ENCODE assay signal across 27 mouse cellular contexts in genomic region chr3:51200894-51201293, GRCm38 (mm10). TPM values are rescaled to one million over a fixed set of nuclear protein-coding genes. Genes with fewer than 3 reads are reported as not detected.
DNase-seq lines count a peak whose midpoint lies in the region; ATAC-seq lines count a peak whose summit lies in the region.
"Had no signal": no experiment of that assay in that cellular context is flagged by ENCODE, and none has a peak within 500 bp of the region (broad histone marks: within the 10 kb centered on the region; RNA-seq: fewer than 3 reads in every experiment).

No protein-coding gene starts in this region.

- no peak overlapping the region for H3K4me2 ChIP-seq in liver, embryonic 13.5 days
- no peak overlapping the region for H3K4me2 ChIP-seq in liver, embryonic 11.5 days
- H3K4me2 ChIP-seq in intestine, embryonic 16.5 days (ENCODE audit: low read depth, low read length): no peak overlapping the region
- no peak overlapping the region for H3K4me2 ChIP-seq in stomach, embryonic 14.5 days (replicated peaks; ENCODE audit: low read depth, low read length)
- H3K4me2 ChIP-seq in hindbrain, embryonic 12.5 days (replicated peaks): no peak overlapping the region
- H3K4me2 ChIP-seq: forebrain, embryonic 13.5 days; heart, embryonic 11.5 days; hindbrain, embryonic 14.5 days; limb, embryonic 12.5 days; midbrain, embryonic 12.5 days; neural tube, embryonic 12.5 days had no signal

- intact Hi-C loops in gastrocnemius, postnatal 36 days (cut with DNase I): no loop called here

- 71% methylated on average over 7 of the region's 7 CpGs for WGBS in liver, embryonic 13.5 days (ENCODE audit: insufficient replicate concordance)
- 75% methylated on average over 7 of the region's 7 CpGs for WGBS in liver, embryonic 11.5 days
- WGBS in intestine, embryonic 16.5 days: 61% methylated on average over 7 of the region's 7 CpGs
- 77% methylated on average over 7 of the region's 7 CpGs for WGBS in stomach, embryonic 14.5 days
- 94% methylated on average over 7 of the region's 7 CpGs for WGBS in hindbrain, embryonic 12.5 days

- 0 out of 2 replicates have a peak, but pooled peaks have one; percentile 36 for ATAC-seq in liver, embryonic 13.5 days (ENCODE audit: low read depth)
- ATAC-seq in liver, embryonic 11.5 days (replicated peaks; ENCODE audit: low FRiP score): no peak
- peak; percentile 78 for ATAC-seq in intestine, embryonic 16.5 days
- ATAC-seq in stomach, embryonic 14.5 days (ENCODE audit: insufficient number of reproducible peaks, insufficient read depth, low FRiP score, low read depth): peak; percentile 39; the same call in 1 of the 2 replicates
- ATAC-seq in hindbrain, embryonic 12.5 days (ENCODE audit: low FRiP score): no peak
- ATAC-seq: CD4-positive, CD25-positive, alpha-beta regulatory T cell, adult 4 months; forebrain, embryonic 13.5 days; lung, postnatal 0 days had no signal

- H3K4me3 ChIP-seq in liver, embryonic 13.5 days (replicated peaks): no peak overlapping the region
- no peak overlapping the region for H3K4me3 ChIP-seq in liver, embryonic 11.5 days (ENCODE audit: low read depth, low read length)
- no peak overlapping the region for H3K4me3 ChIP-seq in intestine, embryonic 16.5 days (ENCODE audit: low read length)
- no peak overlapping the region for H3K4me3 ChIP-seq in stomach, embryonic 14.5 days (ENCODE audit: low read depth, low read length)
- no peak overlapping the region for H3K4me3 ChIP-seq in hindbrain, embryonic 12.5 days
- H3K4me3 ChIP-seq: forebrain, embryonic 13.5 days; limb, embryonic 12.5 days; megakaryocyte, embryonic 14.5 days; midbrain, embryonic 12.5 days; myocyte; neural tube, embryonic 12.5 days had no signal

- H3K4me1 ChIP-seq in liver, embryonic 13.5 days (replicated peaks): peaks cover 5% of the 10 kb centered on the region; the same call in 1 of the 2 replicates
- no peaks in the 10 kb centered on the region for H3K4me1 ChIP-seq in liver, embryonic 11.5 days (replicated peaks; ENCODE audit: control insufficient read depth, insufficient read depth, low read length)
- no peaks in the 10 kb centered on the region; the same call in 1 of the 2 replicates for H3K4me1 ChIP-seq in intestine, embryonic 16.5 days (ENCODE audit: control insufficient read depth, insufficient read depth, low read length)
- H3K4me1 ChIP-seq in stomach, embryonic 14.5 days (ENCODE audit: control insufficient read depth, insufficient read depth, low read length): no peaks in the 10 kb centered on the region
- H3K4me1 ChIP-seq in hindbrain, embryonic 12.5 days: peaks cover 2% of the 10 kb centered on the region; the same call in 1 of the 2 replicates
- H3K4me1 ChIP-seq: midbrain, embryonic 12.5 days; neural tube, embryonic 12.5 days had no signal

- H3K27me3 ChIP-seq in liver, embryonic 13.5 days: 0 out of 2 replicates have a peak, but pooled peaks cover 11% of the 10 kb centered on the region
- H3K27me3 ChIP-seq in liver, embryonic 11.5 days (replicated peaks; ENCODE audit: control insufficient read depth, insufficient read depth, low read length): no peaks in the 10 kb centered on the region
- no peaks in the 10 kb centered on the region for H3K27me3 ChIP-seq in intestine, embryonic 16.5 days (replicated peaks; ENCODE audit: control insufficient read depth, insufficient read depth, low read length)
- H3K27me3 ChIP-seq in stomach, embryonic 14.5 days (ENCODE audit: control insufficient read depth, insufficient read depth, low read length): no peaks in the 10 kb centered on the region
- H3K27me3 ChIP-seq in hindbrain, embryonic 12.5 days: no peaks in the 10 kb centered on the region
- H3K27me3 ChIP-seq: forebrain, embryonic 13.5 days; limb, embryonic 12.5 days; midbrain, embryonic 12.5 days; neural tube, embryonic 12.5 days had no signal

- H3K27ac ChIP-seq in liver, embryonic 13.5 days: no peak overlapping the region
- no peak overlapping the region for H3K27ac ChIP-seq in liver, embryonic 11.5 days (ENCODE audit: low read depth, low read length)
- no peak overlapping the region for H3K27ac ChIP-seq in intestine, embryonic 16.5 days (ENCODE audit: low read length)
- no peak overlapping the region for H3K27ac ChIP-seq in stomach, embryonic 14.5 days (ENCODE audit: low read length)
- H3K27ac ChIP-seq in hindbrain, embryonic 12.5 days: no peak overlapping the region
- H3K27ac ChIP-seq: forebrain, embryonic 13.5 days; hindbrain, embryonic 14.5 days; limb, embryonic 12.5 days; midbrain, embryonic 12.5 days; neural tube, embryonic 12.5 days had no signal

- DNase-seq in liver, embryonic 13.5 days: no peak
- DNase-seq in liver, embryonic 11.5 days (ENCODE audit: low spot score): no peak
- DNase-seq in gastrocnemius, postnatal 36 days: no peak
- DNase-seq in adrenal gland, adult 8-10 months: no peak
- DNase-seq: adrenal gland, postnatal 36 days; cerebellum, adult 2 months; cerebellum, postnatal 14 days; gastrocnemius, postnatal 14 days; heart, adult 11 months; heart, postnatal 36 days; right cerebral cortex, adult 18-20 months; right cerebral cortex, postnatal 4 days; thymus, adult 18-20 months; thymus, postnatal 25 days had no signal

- H3K9ac ChIP-seq in liver, embryonic 13.5 days: no peak overlapping the region
- no peak overlapping the region for H3K9ac ChIP-seq in liver, embryonic 11.5 days (ENCODE audit: low read depth, low read length)
- no peak overlapping the region for H3K9ac ChIP-seq in intestine, embryonic 16.5 days (ENCODE audit: low read depth, low read length)
- no peak overlapping the region for H3K9ac ChIP-seq in stomach, embryonic 14.5 days (replicated peaks; ENCODE audit: low read depth, low read length)
- no peak overlapping the region for H3K9ac ChIP-seq in hindbrain, embryonic 12.5 days
- H3K9ac ChIP-seq: forebrain, embryonic 13.5 days; hindbrain, embryonic 14.5 days; limb, embryonic 12.5 days; midbrain, embryonic 12.5 days; neural tube, embryonic 12.5 days had no signal

- H3K36me3 ChIP-seq in liver, embryonic 13.5 days: no peaks in the 10 kb centered on the region
- H3K36me3 ChIP-seq in liver, embryonic 11.5 days (ENCODE audit: control insufficient read depth, insufficient read depth, low read length): no peaks in the 10 kb centered on the region
- H3K36me3 ChIP-seq in intestine, embryonic 16.5 days (ENCODE audit: control insufficient read depth, insufficient read depth, low read length): no peaks in the 10 kb centered on the region
- H3K36me3 ChIP-seq in stomach, embryonic 14.5 days (ENCODE audit: control insufficient read depth, insufficient read depth, low read length): no peaks in the 10 kb centered on the region
- H3K36me3 ChIP-seq in hindbrain, embryonic 12.5 days: no peaks in the 10 kb centered on the region
- H3K36me3 ChIP-seq: limb, embryonic 12.5 days; midbrain, embryonic 12.5 days; neural tube, embryonic 12.5 days had no signal

- H3K9me3 ChIP-seq in liver, embryonic 13.5 days (replicated peaks): 0 out of 2 replicates have a peak, but pooled peaks cover 4% of the 10 kb centered on the region
- no peaks in the 10 kb centered on the region for H3K9me3 ChIP-seq in liver, embryonic 11.5 days (ENCODE audit: control insufficient read depth, low read length)
- H3K9me3 ChIP-seq in intestine, embryonic 16.5 days (ENCODE audit: control insufficient read depth, low read length): 0 out of 2 replicates have a peak, but pooled peaks cover 4% of the 10 kb centered on the region
- H3K9me3 ChIP-seq in stomach, embryonic 14.5 days (ENCODE audit: control insufficient read depth, low read depth, low read length): no peaks in the 10 kb centered on the region
- H3K9me3 ChIP-seq in hindbrain, embryonic 12.5 days (replicated peaks): no peaks in the 10 kb centered on the region
- H3K9me3 ChIP-seq: neural tube, embryonic 12.5 days had no signal

RNA-seq across cellular contexts. Expression of gene Noct, which starts 23.4 kb away (rescaled TPM):
- polyA plus RNA-seq in liver, embryonic 13.5 days (2015; fragmentation: Nextera tagmentation; extraction: Ambion mirVana): 20.5 and 23.1 TPM in 2 replicates
- polyA plus RNA-seq in liver, embryonic 11.5 days (2014; fragmentation: Nextera tagmentation; extraction: Ambion mirVana): 29.0 and 30.7 TPM in 2 replicates
- polyA plus RNA-seq in intestine, embryonic 16.5 days (2015; fragmentation: Nextera tagmentation; extraction: Ambion mirVana): 4.9 TPM in 2 replicates
- polyA plus RNA-seq in stomach, embryonic 14.5 days (2014; fragmentation: Nextera tagmentation; extraction: Ambion mirVana): 8.3 and 11.6 TPM in 2 replicates
- polyA plus RNA-seq in hindbrain, embryonic 12.5 days (2016; fragmentation: Nextera tagmentation; extraction: Ambion mirVana): 18.5 and 19.3 TPM in 2 replicates
- 10 to 100 TPM; 24.1 to 37.6 TPM for total RNA-seq in gastrocnemius, postnatal 36 days (2021)
- 10 to 100 TPM; 12.8 to 16.4 (median 14.1) TPM for total RNA-seq in adrenal gland, adult 8-10 months (2022)

Comparison
In these comparisons a context has a peak if more than half of its experiments do, and no peak if none do; other contexts are left out.
1. ATAC-seq: peak in liver, embryonic 13.5 days (single experiment), intestine, embryonic 16.5 days (single experiment) and stomach, embryonic 14.5 days (single experiment); none in liver, embryonic 11.5 days (single experiment) and hindbrain, embryonic 12.5 days (single experiment).